Mouse (Mus musculus) embryonic fibroblast, embryonic 13.5 days (primary cell): ENCODE results near the gene Rps26. TPM values are rescaled to one million over a fixed set of nuclear protein-coding genes. Genes with fewer than 3 reads are reported as not detected.
A peak's percentile ranks its signal among the peaks of the same experiment; 100 is the strongest.

ENCODE experiments used
- H3K27ac ChIP-seq: 2 replicates; pipeline ENCODE4 v1.5.1; 2012; ENCODE audit warnings: low read length, control low read depth, inconsistent platforms; ENCODE audit not compliant: insufficient read depth
- H3K4me1 ChIP-seq: 2 replicates; pipeline ENCODE4 v1.6.1; 2011; ENCODE audit warnings: low read length; ENCODE audit not compliant: control insufficient read depth, insufficient read depth
- H3K4me3 ChIP-seq: 2 replicates; pipeline ENCODE4 v1.5.1; 2011; ENCODE audit warnings: mild to moderate bottlenecking, control low read depth, low read length; ENCODE audit not compliant: insufficient read depth
- CTCF ChIP-seq: IDR thresholded peaks from 2 replicates; pipeline ENCODE4 v1.5.1; 2011; ENCODE audit warnings: mild to moderate bottlenecking, control low read depth, low read length, moderate library complexity, borderline replicate concordance; ENCODE audit not compliant: insufficient read depth
- POLR2A ChIP-seq: IDR thresholded peaks from 2 replicates; pipeline ENCODE4 v1.6.1; 2011; ENCODE audit warnings: low read depth, mild to moderate bottlenecking, control low read depth, low read length, moderate library complexity
- polyA plus RNA-seq: library from polyadenylated mRNA; stranded (reverse); fragments of >200 nt; gene quantifications from 2 replicates; pipeline ENCODE4 v1.2.4, GENCODE M21; 2011; ENCODE audit warnings: low read depth; ENCODE audit not compliant: missing spikeins, insufficient read length

The Rps26 gene
- polyA plus RNA-seq, 1 experiment, result 1,073 TPM

DNA sequence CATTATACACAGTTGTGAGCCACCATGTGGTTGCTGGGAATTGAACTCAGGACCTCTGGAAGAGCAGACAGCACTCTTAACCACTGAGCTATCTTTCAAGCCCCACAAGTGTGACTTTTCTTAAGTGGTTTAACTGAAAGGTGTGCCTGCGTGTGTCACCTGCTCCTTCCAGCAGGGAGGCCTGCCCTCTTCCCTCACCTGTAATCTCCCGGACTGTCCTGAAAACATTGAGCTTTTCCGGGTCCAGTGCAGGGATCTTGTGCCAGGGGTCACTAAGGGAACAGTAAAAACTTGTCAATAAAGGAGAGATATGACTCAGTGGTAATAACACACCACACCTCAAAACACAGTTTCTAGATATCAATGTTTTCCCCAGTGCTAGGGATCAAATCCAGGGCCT, 47.2 kb downstream of the Rps26 start:
- H3K27ac ChIP-seq, result no peak overlapping the region
- no peaks in the 10 kb centered on the region for H3K4me1 ChIP-seq
- TF ChIP-seq POLR2A, result no peak
- no peak for TF ChIP-seq CTCF
- H3K4me3 ChIP-seq, result no peak overlapping the region

DNA sequence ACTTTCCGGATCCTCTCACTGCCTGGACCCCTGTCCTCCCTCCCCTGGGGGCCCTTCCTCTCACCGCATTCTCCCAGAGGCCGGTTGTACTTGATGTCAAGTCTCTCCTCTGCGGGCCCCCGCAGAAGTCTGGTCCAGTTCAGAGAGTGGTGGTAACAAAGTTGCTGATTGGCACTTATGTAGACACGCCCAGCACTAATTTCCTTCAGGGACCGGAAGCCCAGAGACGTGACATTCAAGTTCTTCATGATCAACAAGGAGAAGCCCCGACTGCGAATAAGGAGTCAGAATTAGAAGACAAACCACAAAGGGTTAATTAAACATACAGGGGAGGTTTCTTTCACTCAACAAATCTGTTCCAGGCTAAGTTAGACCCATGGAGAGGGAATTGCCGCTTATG, 48.2 kb downstream of the Rps26 start:
- no peaks in the 10 kb centered on the region for H3K4me1 ChIP-seq
- TF ChIP-seq CTCF (no peak), POLR2A (no peak)
- no peak overlapping the region for H3K27ac ChIP-seq
- no peak overlapping the region for H3K4me3 ChIP-seq

DNA sequence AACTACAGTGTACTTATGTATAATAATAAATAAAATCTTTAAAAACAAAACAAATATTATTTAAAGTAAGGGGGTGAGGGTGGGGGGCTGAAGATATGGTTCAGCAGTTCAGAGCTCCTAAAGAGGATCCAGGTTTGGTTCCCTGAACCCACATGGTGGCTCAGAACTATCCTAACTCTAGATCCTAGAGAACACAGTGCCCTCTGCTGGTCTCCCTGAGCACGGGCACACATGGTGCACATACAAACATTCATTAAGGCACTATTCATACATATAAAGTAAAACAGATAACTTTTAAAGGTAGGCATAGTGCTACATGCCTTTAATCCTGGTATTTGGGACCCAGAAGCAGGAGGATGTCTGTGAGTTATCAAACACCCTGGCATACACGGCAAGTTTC, 51.5 kb downstream of the Rps26 start:
- H3K4me3 ChIP-seq, result no peak overlapping the region
- no peaks in the 10 kb centered on the region for H3K4me1 ChIP-seq
- TF ChIP-seq POLR2A (no peak), CTCF (peak; percentile 26; the same call in 1 of the 2 replicates)
- no peak overlapping the region for H3K27ac ChIP-seq

Other genes starting within 250 kb of the Rps26 start
- gene Ankrd52, start 249.6 kb downstream of the Rps26 start, polyA plus RNA-seq, result 59.1 and 63.1 TPM in 2 replicates
- gene Slc39a5, start 225.5 kb downstream of the Rps26 start, polyA plus RNA-seq, result not detected in 2 replicates
- 42.0 and 44.9 TPM in 2 replicates for gene Nabp2, start 215.3 kb downstream of the Rps26 start, polyA plus RNA-seq
- 42.1 and 45.6 TPM in 2 replicates for gene Rnf41, start 215.1 kb downstream of the Rps26 start, polyA plus RNA-seq
- 100 and 117 TPM in 2 replicates for gene Smarcc2, start 167.5 kb downstream of the Rps26 start, polyA plus RNA-seq
- gene Myl6, start 132.6 kb downstream of the Rps26 start, polyA plus RNA-seq, result 2,243 and 2,568 TPM in 2 replicates
- 9.4 and 10.6 TPM in 2 replicates for gene Myl6b, start 128.1 kb downstream of the Rps26 start, polyA plus RNA-seq
- gene Esyt1, start 100.9 kb downstream of the Rps26 start, polyA plus RNA-seq, result 75.2 and 83.3 TPM in 2 replicates
- gene Zc3h10, start 79.0 kb downstream of the Rps26 start, polyA plus RNA-seq, result 4.7 and 6.0 TPM in 2 replicates
- gene Rpl41, start 77.4 kb downstream of the Rps26 start, polyA plus RNA-seq, result 2,862 and 3,188 TPM in 2 replicates
- gene Pa2g4, start 60.8 kb downstream of the Rps26 start, polyA plus RNA-seq, result 146 and 152 TPM in 2 replicates
- 0.13 and 0.70 TPM in 2 replicates for gene Erbb3, start 37.1 kb downstream of the Rps26 start, polyA plus RNA-seq
- gene Ikzf4, start 19.2 kb upstream of the Rps26 start, polyA plus RNA-seq, result 2.3 and 4.8 TPM in 2 replicates
- gene Suox, start 47.3 kb upstream of the Rps26 start, polyA plus RNA-seq, result 14.3 and 15.7 TPM in 2 replicates
- 88.8 and 96.7 TPM in 2 replicates for gene Rab5b, start 69.5 kb upstream of the Rps26 start, polyA plus RNA-seq
- 0.68 and 0.87 TPM in 2 replicates for gene Pmel, start 77.4 kb upstream of the Rps26 start, polyA plus RNA-seq
- 49.3 and 66.6 TPM in 2 replicates for gene Cdk2, start 78.3 kb upstream of the Rps26 start, polyA plus RNA-seq
- gene Dgka, start 118.1 kb upstream of the Rps26 start, polyA plus RNA-seq, result 14.6 and 19.0 TPM in 2 replicates
- 29.5 and 38.2 TPM in 2 replicates for gene Pym1, start 121.1 kb upstream of the Rps26 start, polyA plus RNA-seq
- 43.6 and 54.0 TPM in 2 replicates for gene Mmp19, start 164.2 kb upstream of the Rps26 start, polyA plus RNA-seq
- gene Dnajc14, start 177.3 kb upstream of the Rps26 start, polyA plus RNA-seq, result 55.5 and 59.0 TPM in 2 replicates
- gene Tmem198b, start 177.6 kb upstream of the Rps26 start, polyA plus RNA-seq, result 34.4 and 44.8 TPM in 2 replicates
- 106 and 112 TPM in 2 replicates for gene Sarnp, start 190.6 kb upstream of the Rps26 start, polyA plus RNA-seq
- 30.4 and 31.2 TPM in 2 replicates for gene Ormdl2, start 194.9 kb upstream of the Rps26 start, polyA plus RNA-seq